Comparison of ENCODE assay signal across 11 mouse cellular contexts in genomic region chr11:116079511-116079910, GRCm38 (mm10). TPM values are rescaled to one million over a fixed set of nuclear protein-coding genes. Genes with fewer than 3 reads are reported as not detected.
DNase-seq lines count a peak whose midpoint lies in the region; ATAC-seq and TF ChIP-seq lines count a peak whose summit lies in the region.
"Had no signal": no experiment of that assay in that cellular context is flagged by ENCODE, and none has a peak within 500 bp of the region (broad histone marks: within the 10 kb centered on the region; RNA-seq: fewer than 3 reads in every experiment).

No protein-coding gene starts in this region.

- no peak overlapping the region for H3K9ac ChIP-seq in heart, embryonic 12.5 days
- H3K9ac ChIP-seq: intestine, embryonic 15.5 days had no signal

- H3K4me3 ChIP-seq in megakaryocyte, embryonic 14.5 days (replicated peaks): peak overlapping the region; percentile 44
- no peak overlapping the region for H3K4me3 ChIP-seq in left cerebral cortex, adult 2 months
- no peak overlapping the region for H3K4me3 ChIP-seq in heart, embryonic 12.5 days
- H3K4me3 ChIP-seq: intestine, embryonic 15.5 days had no signal

- TF ChIP-seq CTCF in left cerebral cortex, adult 2 months (IDR thresholded peaks at IDR 0.05): no peak

- WGBS in heart, embryonic 12.5 days: 74% methylated on average over 10 of the region's 10 CpGs

- no peak for ATAC-seq in megakaryocyte, adult 5-6 weeks (ENCODE audit: poor library complexity, severe bottlenecking)
- no peak for ATAC-seq in heart, embryonic 12.5 days (ENCODE audit: insufficient number of reproducible peaks, low FRiP score)
- ATAC-seq in activated CD4-positive, CD25-positive, alpha-beta regulatory T cell, adult 4 months: no peak
- ATAC-seq: intestine, embryonic 15.5 days; lung, postnatal 0 days had no signal

- intact Hi-C loops in left cerebral cortex, adult 2 months (cut with DNase I): loop anchor here (2.0 kb wide), 1 partner anchor 17 kb away; no protein-coding TSS in a partner anchor

- H3K36me3 ChIP-seq in megakaryocyte, embryonic 14.5 days (replicated peaks; ENCODE audit: low read length): peaks cover 81% of the 10 kb centered on the region
- peaks cover 56% of the 10 kb centered on the region for H3K36me3 ChIP-seq in heart, embryonic 12.5 days

- DNase-seq in adrenal gland, postnatal 10 days: peak; percentile 53
- no peak for DNase-seq in adrenal gland, adult 18-20 months (ENCODE audit: low spot score in 2 of 2)
- peak; percentile 72 to 82 for DNase-seq in left cerebral cortex, adult 2 months (ENCODE audit: extremely low spot score in 1 of 2, low spot score in 2 of 2)
- peak; percentile 79 to 87 for DNase-seq in right cerebral cortex, postnatal 36 days (ENCODE audit: low spot score in 2 of 2)
- DNase-seq: thymus, postnatal 25 days had no signal

- peaks cover 98% of the 10 kb centered on the region for H3K4me1 ChIP-seq in megakaryocyte, embryonic 14.5 days
- H3K4me1 ChIP-seq in heart, embryonic 12.5 days (replicated peaks): peaks cover 42% of the 10 kb centered on the region

- no peaks in the 10 kb centered on the region for H3K9me3 ChIP-seq in megakaryocyte, embryonic 14.5 days
- no peaks in the 10 kb centered on the region for H3K9me3 ChIP-seq in heart, embryonic 12.5 days (replicated peaks)
- H3K9me3 ChIP-seq: intestine, embryonic 15.5 days had no signal

- H3K4me2 ChIP-seq in heart, embryonic 12.5 days: no peak overlapping the region

- H3K27me3 ChIP-seq in megakaryocyte, embryonic 14.5 days (replicated peaks): no peaks in the 10 kb centered on the region
- H3K27me3 ChIP-seq in heart, embryonic 12.5 days (replicated peaks): no peaks in the 10 kb centered on the region
- H3K27me3 ChIP-seq: intestine, embryonic 15.5 days had no signal

- peak overlapping the region; percentile 85 for H3K27ac ChIP-seq in left cerebral cortex, adult 2 months
- no peak overlapping the region for H3K27ac ChIP-seq in heart, embryonic 12.5 days (ENCODE audit: poor library complexity, severe bottlenecking)

RNA-seq across cellular contexts. Expression of gene Unc13d, which starts 1.8 kb away (rescaled TPM):
- 1 to 10 TPM; 2.3 to 2.7 TPM for total RNA-seq in adrenal gland, postnatal 10 days (2021)
- 1 to 10 TPM; 1.0 to 1.3 TPM for total RNA-seq in adrenal gland, adult 18-20 months (2021)
- polyA plus RNA-seq in megakaryocyte, embryonic 14.5 days (2012; ENCODE audit: insufficient read depth, low replicate concordance): 221 and 384 TPM in 2 replicates
- total RNA-seq in megakaryocyte, adult 5-6 weeks (2015): 16.5 and 18.2 TPM in 2 replicates
- total RNA-seq in megakaryocyte, adult 5-6 weeks (2017): 26.7 and 27.7 TPM in 2 replicates
- total RNA-seq in left cerebral cortex, adult 2 months (2021): 1 to 10 TPM; 1.5 to 2.0 TPM
- 2.2 and 2.5 TPM in 2 replicates for polyA plus RNA-seq in heart, embryonic 12.5 days (2016; fragmentation: Nextera tagmentation; extraction: Ambion mirVana)
- 100 to 1,000 TPM in 1 of 2 experiments, 10 to 100 TPM in 1; 68.6 to 116 TPM for polyA plus RNA-seq in activated CD4-positive, CD25-positive, alpha-beta regulatory T cell, adult 4 months (2017; shearing (Covaris generic))

RNA-seq across cellular contexts. Expression of gene Wbp2, which starts 7.3 kb away (rescaled TPM):
- total RNA-seq in adrenal gland, postnatal 10 days (2021): 100 to 1,000 TPM; 103 to 110 TPM
- total RNA-seq in adrenal gland, adult 18-20 months (2021): 100 to 1,000 TPM; 163 to 187 TPM
- polyA plus RNA-seq in megakaryocyte, embryonic 14.5 days (2012; ENCODE audit: insufficient read depth, low replicate concordance): 842 and 1,717 TPM in 2 replicates
- total RNA-seq in megakaryocyte, adult 5-6 weeks (2015): 89.9 and 100 TPM in 2 replicates
- total RNA-seq in megakaryocyte, adult 5-6 weeks (2017): 39.5 and 49.8 TPM in 2 replicates
- 100 to 1,000 TPM; 387 to 414 TPM for total RNA-seq in left cerebral cortex, adult 2 months (2021)
- polyA plus RNA-seq in heart, embryonic 12.5 days (2016; fragmentation: Nextera tagmentation; extraction: Ambion mirVana): 137 and 141 TPM in 2 replicates
- 100 to 1,000 TPM in 1 of 2 experiments, 10 to 100 TPM in 1; 85.4 to 142 TPM for polyA plus RNA-seq in activated CD4-positive, CD25-positive, alpha-beta regulatory T cell, adult 4 months (2017; shearing (Covaris generic))

RNA-seq across cellular contexts. Expression of gene Trim47, which starts 47.5 kb away (rescaled TPM):
- total RNA-seq in adrenal gland, postnatal 10 days (2021): 10 to 100 TPM; 23.2 to 24.5 TPM
- total RNA-seq in adrenal gland, adult 18-20 months (2021): 10 to 100 TPM; 14.6 to 23.5 TPM
- 6.9 and 23.5 TPM in 2 replicates for polyA plus RNA-seq in megakaryocyte, embryonic 14.5 days (2012; ENCODE audit: insufficient read depth, low replicate concordance)
- total RNA-seq in megakaryocyte, adult 5-6 weeks (2015): 0.47 TPM in 1 of 2 replicates, not detected in the other
- 0.07 TPM in 1 of 2 replicates, not detected in the other for total RNA-seq in megakaryocyte, adult 5-6 weeks (2017)
- 1 to 10 TPM; 5.2 to 8.0 TPM for total RNA-seq in left cerebral cortex, adult 2 months (2021)
- polyA plus RNA-seq in heart, embryonic 12.5 days (2016; fragmentation: Nextera tagmentation; extraction: Ambion mirVana): 54.8 and 58.2 TPM in 2 replicates
- polyA plus RNA-seq in activated CD4-positive, CD25-positive, alpha-beta regulatory T cell, adult 4 months (2017; shearing (Covaris generic)): not detected

RNA-seq across cellular contexts. Expression of gene Unk, which starts 49.4 kb away (rescaled TPM):
- total RNA-seq in adrenal gland, postnatal 10 days (2021): 10 to 100 TPM; 21.0 to 26.0 TPM
- total RNA-seq in adrenal gland, adult 18-20 months (2021): 10 to 100 TPM; 16.2 to 19.2 TPM
- polyA plus RNA-seq in megakaryocyte, embryonic 14.5 days (2012; ENCODE audit: insufficient read depth, low replicate concordance): 18.8 and 53.4 TPM in 2 replicates
- 10.1 and 10.5 TPM in 2 replicates for total RNA-seq in megakaryocyte, adult 5-6 weeks (2015)
- total RNA-seq in megakaryocyte, adult 5-6 weeks (2017): 7.8 and 8.3 TPM in 2 replicates
- 10 to 100 TPM; 22.7 to 24.6 TPM for total RNA-seq in left cerebral cortex, adult 2 months (2021)
- polyA plus RNA-seq in heart, embryonic 12.5 days (2016; fragmentation: Nextera tagmentation; extraction: Ambion mirVana): 31.8 and 32.3 TPM in 2 replicates
- 10 to 100 TPM; 10.4 to 12.3 TPM for polyA plus RNA-seq in activated CD4-positive, CD25-positive, alpha-beta regulatory T cell, adult 4 months (2017; shearing (Covaris generic))

RNA-seq across cellular contexts. Expression of gene Trim65, which starts 51.4 kb away (rescaled TPM):
- total RNA-seq in adrenal gland, postnatal 10 days (2021): 1 to 10 TPM; 6.3 to 8.1 TPM
- 10 to 100 TPM; 12.9 to 13.1 TPM for total RNA-seq in adrenal gland, adult 18-20 months (2021)
- polyA plus RNA-seq in megakaryocyte, embryonic 14.5 days (2012; ENCODE audit: insufficient read depth, low replicate concordance): 3.0 and 9.5 TPM in 2 replicates
- 15.8 and 15.9 TPM in 2 replicates for total RNA-seq in megakaryocyte, adult 5-6 weeks (2015)
- 7.9 and 10.7 TPM in 2 replicates for total RNA-seq in megakaryocyte, adult 5-6 weeks (2017)
- total RNA-seq in left cerebral cortex, adult 2 months (2021): 1 to 10 TPM; 7.6 to 9.1 TPM
- 4.7 and 4.9 TPM in 2 replicates for polyA plus RNA-seq in heart, embryonic 12.5 days (2016; fragmentation: Nextera tagmentation; extraction: Ambion mirVana)
- 10 to 100 TPM; 10.7 to 11.9 TPM for polyA plus RNA-seq in activated CD4-positive, CD25-positive, alpha-beta regulatory T cell, adult 4 months (2017; shearing (Covaris generic))

Comparison
In these comparisons a context has a peak if more than half of its experiments do, and no peak if none do; other contexts are left out.
1. DNase-seq: peak in adrenal gland, postnatal 10 days (single experiment), left cerebral cortex, adult 2 months (2 of 2) and right cerebral cortex, postnatal 36 days (2 of 2); none in adrenal gland, adult 18-20 months (0 of 2).
2. RNA of gene Unc13d, which starts 1.8 kb away (total RNA-seq): 16.5 to 27.7 TPM in megakaryocyte, adult 5-6 weeks; 2.3 to 2.7 TPM in adrenal gland, postnatal 10 days, 1.5 to 2.0 TPM in left cerebral cortex, adult 2 months and 1.0 to 1.3 TPM in adrenal gland, adult 18-20 months; every median in the first group is over 4 times any median in the second.
3. RNA of gene Trim47, which starts 47.5 kb away (total RNA-seq): 23.2 to 24.5 TPM in adrenal gland, postnatal 10 days, 14.6 to 23.5 TPM in adrenal gland, adult 18-20 months and 5.2 to 8.0 TPM in left cerebral cortex, adult 2 months; 0.07 to 0.47 TPM in megakaryocyte, adult 5-6 weeks; every median in the first group is over 4 times any median in the second.